Mouse (Mus musculus) myocyte (in vitro differentiated cells): ENCODE data around the gene Dcun1d2. TPM values are rescaled to one million over a fixed set of nuclear protein-coding genes. Genes with fewer than 3 reads are reported as not detected.

Experiments used
- H3K27me3 ChIP-seq: one replicate; pipeline ENCODE4 v1.6.1; 2011; ENCODE audit not compliant: control insufficient read depth, insufficient read depth, insufficient read length
- H3K36me3 ChIP-seq: one replicate; pipeline ENCODE4 v1.6.1; 2011; ENCODE audit not compliant: control insufficient read depth, insufficient read depth
- H3K4me2 ChIP-seq: one replicate; pipeline ENCODE4 v1.6.1; 2011; ENCODE audit warnings: low read depth, control low read depth
- H3K4me3 ChIP-seq: one replicate; pipeline ENCODE4 v1.5.1; 2011; ENCODE audit warnings: mild to moderate bottlenecking, control low read depth, moderate library complexity
- H3K79me2 ChIP-seq: one replicate; pipeline ENCODE4 v1.6.1; 2011; ENCODE audit not compliant: control insufficient read depth, insufficient read depth
- H3ac ChIP-seq: one replicate; pipeline ENCODE4 v1.6.1; 2011; ENCODE audit not compliant: control insufficient read depth, insufficient read length
- CEBPB ChIP-seq: IDR thresholded peaks from 2 replicates; pipeline ENCODE4 v1.6.1; 2011; ENCODE audit warnings: mild to moderate bottlenecking, moderate library complexity; ENCODE audit not compliant: poor library complexity, insufficient read depth, severe bottlenecking
- E2F4 ChIP-seq: IDR thresholded peaks from one replicate; pipeline ENCODE4 v1.6.1; 2011; ENCODE audit warnings: mild to moderate bottlenecking, control low read depth, moderate library complexity; ENCODE audit not compliant: insufficient read depth
- MAX ChIP-seq: IDR thresholded peaks from one replicate; pipeline ENCODE4 v1.6.1; 2011; ENCODE audit warnings: low read depth, mild to moderate bottlenecking, control low read depth
- MYOD1 ChIP-seq, 3 experiments: IDR thresholded peaks; one replicate each; pipeline ENCODE4 v1.6.1; 2011; ENCODE audit warnings: control low read depth in 2 of 3, low read depth in 2 of 3, mild to moderate bottlenecking in 2 of 3, moderate library complexity in 1 of 3; ENCODE audit not compliant: insufficient read length in 2 of 3, control insufficient read depth in 1 of 3
- MYOG ChIP-seq, 3 experiments: IDR thresholded peaks; one replicate each; pipeline ENCODE4 v1.6.1; 2011; ENCODE audit warnings: control low read depth in 2 of 3, low read depth in 2 of 3, mild to moderate bottlenecking in 2 of 3; ENCODE audit not compliant: insufficient read length in 2 of 3, control insufficient read depth in 1 of 3, insufficient read depth in 1 of 3
- POLR2A ChIP-seq: IDR thresholded peaks from one replicate; pipeline ENCODE4 v1.6.1; 2011; ENCODE audit warnings: low read depth, mild to moderate bottlenecking, control low read depth, moderate library complexity; ENCODE audit not compliant: insufficient read length
- POLR2AphosphoS2 ChIP-seq: IDR thresholded peaks from one replicate; pipeline ENCODE4 v1.6.1; 2011; ENCODE audit warnings: low read depth, control low read depth; ENCODE audit not compliant: insufficient read length
- REST ChIP-seq: IDR thresholded peaks from one replicate; pipeline ENCODE4 v1.6.1; 2011; ENCODE audit warnings: mild to moderate bottlenecking, control low read depth, moderate library complexity; ENCODE audit not compliant: insufficient read depth, insufficient read length
- SRF ChIP-seq: IDR thresholded peaks from one replicate; pipeline ENCODE4 v1.6.1; 2011; ENCODE audit warnings: low read depth; ENCODE audit not compliant: control insufficient read depth, insufficient read length
- TCF12 ChIP-seq: IDR thresholded peaks from one replicate; pipeline ENCODE4 v1.6.1; 2011; ENCODE audit warnings: mild to moderate bottlenecking, control low read depth; ENCODE audit not compliant: poor library complexity, insufficient read depth, severe bottlenecking
- TCF3 ChIP-seq: IDR thresholded peaks from one replicate; pipeline ENCODE4 v1.6.1; 2011; ENCODE audit warnings: low read depth, control low read depth; ENCODE audit not compliant: insufficient read length
- USF1 ChIP-seq: IDR thresholded peaks from one replicate; pipeline ENCODE4 v1.6.1; 2011; ENCODE audit warnings: low read depth, mild to moderate bottlenecking, control low read depth, moderate library complexity
- polyA plus RNA-seq: library from polyadenylated mRNA; unstranded; fragments of >200 nt; fragmentation: generic; extraction: Trizol; gene quantifications from one replicate; pipeline ENCODE4 v1.2.1, GENCODE M21; 2012; ENCODE audit warnings: missing spikeins

Gene Dcun1d2
- polyA plus RNA-seq, 1 experiment = 15.3 TPM

DNA sequence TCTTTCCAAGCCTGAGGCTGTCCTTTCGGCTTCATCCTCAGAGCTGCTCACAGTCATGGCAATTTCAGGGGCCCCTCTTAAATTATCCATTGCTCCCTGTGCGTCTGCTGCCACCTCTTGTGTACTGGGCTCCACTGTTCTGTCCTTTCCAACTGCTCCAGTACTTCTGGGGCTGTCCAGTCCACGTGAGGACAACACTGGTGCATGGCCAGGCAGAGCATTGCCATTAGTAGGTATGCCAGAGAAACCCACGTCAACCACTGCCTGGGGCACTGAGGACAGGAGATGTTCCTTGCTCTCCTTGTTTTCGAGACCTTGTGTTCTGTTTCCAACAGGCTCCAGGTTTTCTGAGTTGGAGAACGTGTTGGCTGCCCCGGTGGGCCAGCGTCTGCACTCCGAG, 63.5 kb downstream of the Dcun1d2 start:
- Histone ChIP-seq H3K79me2 (no peaks in the 10 kb centered on the region), H3ac (no peak overlapping the region), H3K27me3 (peaks cover 31% of the 10 kb centered on the region), H3K4me3 (no peak overlapping the region), H3K36me3 (no peaks in the 10 kb centered on the region), H3K4me2 (no peak overlapping the region)
- no peak for TF ChIP-seq CEBPB
- no peak for TF ChIP-seq MYOG (IDR thresholded peaks at IDR 0.05; ENCODE audit: control insufficient read depth in 1 of 3, insufficient read depth in 1 of 3, insufficient read length in 2 of 3, low read depth in 2 of 3)

DNA sequence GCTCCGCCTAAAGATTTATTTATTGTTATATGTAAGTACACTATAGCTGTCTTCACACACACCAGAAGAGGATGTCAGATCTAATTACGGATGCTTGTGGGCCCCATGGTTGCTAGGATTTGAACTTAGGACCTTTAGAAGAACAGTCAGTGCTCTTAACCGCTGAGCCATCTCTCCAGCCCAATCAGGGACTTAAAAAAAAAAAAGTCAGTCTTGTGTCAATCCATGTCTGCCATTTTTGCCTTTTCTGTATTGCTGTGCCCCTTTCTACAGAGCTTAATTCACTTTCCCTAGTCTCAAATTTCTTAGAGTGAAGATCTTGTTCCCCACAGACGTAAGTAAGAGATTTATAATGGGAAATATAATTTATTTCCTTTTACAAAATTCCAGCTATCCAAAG, 69.5 kb downstream of the Dcun1d2 start:
- no peak overlapping the region for H3ac ChIP-seq
- H3K79me2 ChIP-seq = no peaks in the 10 kb centered on the region
- no peak overlapping the region for H3K4me2 ChIP-seq
- no peaks in the 10 kb centered on the region for H3K36me3 ChIP-seq
- H3K4me3 ChIP-seq = no peak overlapping the region
- peaks cover 16% of the 10 kb centered on the region for H3K27me3 ChIP-seq
- TF ChIP-seq E2F4 (no peak), TCF3 (no peak), MYOG (IDR thresholded peaks at IDR 0.05; ENCODE audit: control insufficient read depth in 1 of 3, insufficient read depth in 1 of 3, insufficient read length in 2 of 3, low read depth in 2 of 3) (no peak), TCF12 (no peak), POLR2AphosphoS2 (no peak), SRF (no peak)

DNA sequence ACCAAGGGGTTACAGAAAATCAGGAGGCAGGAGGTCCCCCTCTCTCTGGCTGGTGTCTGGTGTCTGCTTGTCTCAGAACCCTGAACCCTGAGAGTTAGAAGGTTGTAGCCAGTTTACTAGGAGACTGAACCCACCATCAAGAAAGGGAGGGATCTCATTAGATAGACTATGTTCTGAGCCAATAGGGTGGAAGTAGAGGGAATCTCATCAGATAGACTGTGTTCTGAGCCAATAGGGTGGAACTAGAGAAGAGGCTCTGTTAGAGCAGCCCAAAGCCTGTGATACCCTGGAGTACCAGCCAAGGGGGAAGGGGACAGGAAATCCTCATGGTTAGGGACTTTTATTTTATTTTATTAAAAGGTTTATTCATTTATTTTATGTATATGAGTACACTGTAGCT, 69.9 kb downstream of the Dcun1d2 start:
- no peak for TF ChIP-seq CEBPB
- no peak for TF ChIP-seq POLR2A
- no peak for TF ChIP-seq TCF3
- no peak for TF ChIP-seq SRF
- no peak for TF ChIP-seq E2F4
- Histone ChIP-seq H3ac (no peak overlapping the region), H3K36me3 (no peaks in the 10 kb centered on the region), H3K4me3 (no peak overlapping the region), H3K4me2 (no peak overlapping the region), H3K27me3 (peaks cover 13% of the 10 kb centered on the region), H3K79me2 (no peaks in the 10 kb centered on the region)

DNA sequence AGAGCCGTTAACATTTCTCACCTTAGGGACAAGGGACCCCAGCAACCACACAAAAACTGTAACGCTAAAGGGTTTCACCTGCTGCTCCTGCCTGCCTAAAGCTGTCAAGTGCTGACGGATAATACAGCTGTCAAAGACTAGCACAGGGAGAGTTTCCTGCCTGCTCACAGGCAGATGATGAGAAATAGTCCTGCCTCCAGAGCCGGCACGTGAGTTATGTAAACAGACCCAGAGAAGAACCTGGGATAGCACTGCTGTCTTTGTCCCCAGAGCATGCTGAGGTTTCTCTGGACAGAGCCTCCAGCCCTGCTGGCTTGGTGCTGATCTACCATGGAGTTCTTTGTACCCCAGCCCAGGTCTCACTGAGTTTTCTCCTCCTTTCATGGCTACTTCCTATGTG, 70.8 kb downstream of the Dcun1d2 start:
- no peak for TF ChIP-seq POLR2A
- TF ChIP-seq MYOD1 (IDR thresholded peaks at IDR 0.05; ENCODE audit: control insufficient read depth in 1 of 3, insufficient read length in 2 of 3, low read depth in 2 of 3) = no peak
- no peak for TF ChIP-seq SRF
- no peak for TF ChIP-seq REST
- TF ChIP-seq TCF3 = no peak
- TF ChIP-seq MAX = no peak
- TF ChIP-seq USF1 = no peak
- no peak for TF ChIP-seq MYOG (IDR thresholded peaks at IDR 0.05; ENCODE audit: control insufficient read depth in 1 of 3, insufficient read depth in 1 of 3, insufficient read length in 2 of 3, low read depth in 2 of 3)
- TF ChIP-seq CEBPB = no peak
- no peak for TF ChIP-seq TCF12

DNA sequence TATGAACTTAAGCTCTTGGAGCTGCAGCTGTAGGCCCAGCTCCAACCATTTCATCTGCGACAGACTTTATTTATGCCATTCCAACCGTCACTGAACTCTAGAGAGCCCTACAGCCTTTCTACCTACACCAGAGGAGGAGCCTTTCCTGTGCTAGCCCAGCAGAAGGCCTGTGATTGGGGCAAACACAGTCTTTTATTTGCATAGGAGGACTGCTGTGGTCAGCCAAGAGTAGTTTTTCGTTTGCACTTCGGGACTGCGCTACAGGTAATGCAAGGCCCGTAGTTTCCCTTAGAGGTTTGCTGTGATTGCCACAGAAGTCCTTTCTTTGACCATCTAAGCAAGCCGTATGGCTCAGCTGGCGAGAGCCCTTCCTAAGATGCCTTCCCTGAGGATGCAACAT, 71.5 kb downstream of the Dcun1d2 start:
- Histone ChIP-seq H3K36me3 (no peaks in the 10 kb centered on the region), H3K79me2 (no peaks in the 10 kb centered on the region), H3ac (no peak overlapping the region), H3K27me3 (no peaks in the 10 kb centered on the region), H3K4me3 (no peak overlapping the region), H3K4me2 (no peak overlapping the region)
- TF ChIP-seq REST (no peak), CEBPB (no peak), MYOD1 (IDR thresholded peaks at IDR 0.05; ENCODE audit: control insufficient read depth in 1 of 3, insufficient read length in 2 of 3, low read depth in 2 of 3) (no peak), POLR2AphosphoS2 (no peak), MAX (no peak), USF1 (no peak), POLR2A (no peak), E2F4 (no peak), TCF12 (no peak), TCF3 (no peak), SRF (no peak), MYOG (IDR thresholded peaks at IDR 0.05; ENCODE audit: control insufficient read depth in 1 of 3, insufficient read depth in 1 of 3, insufficient read length in 2 of 3, low read depth in 2 of 3) (no peak)

More for the DNA sequence above, 70.8 kb downstream of the Dcun1d2 start:
- Histone ChIP-seq H3K4me3 (no peak overlapping the region), H3ac (no peak overlapping the region), H3K79me2 (no peaks in the 10 kb centered on the region), H3K27me3 (peaks cover 5% of the 10 kb centered on the region), H3K36me3 (no peaks in the 10 kb centered on the region), H3K4me2 (no peak overlapping the region)
